8 mouse cellular contexts compared by ENCODE assay signal in genomic region chr11:60176182-60176974, GRCm38 (mm10). TPM values are rescaled to one million over a fixed set of nuclear protein-coding genes. Genes with fewer than 3 reads are reported as not detected.
DNase-seq lines count a peak whose midpoint lies in the region; ATAC-seq and TF ChIP-seq lines count a peak whose summit lies in the region.

No protein-coding gene starts in this region.

- peak; percentile 90 for DNase-seq in brain, adult 2 months (ENCODE audit: low read depth, low spot score)
- DNase-seq in heart, postnatal 0 days (ENCODE audit: low spot score): peak; percentile 82
- peak; percentile 76 for DNase-seq in kidney, postnatal 14 days
- no peak for DNase-seq in liver, embryonic 14.5 days (ENCODE audit: low read depth in 3 of 3, low spot score in 3 of 3)
- DNase-seq in neural tube, embryonic 10.5 days (ENCODE audit: extremely low spot score, low spot score): peak; percentile 82

- peaks cover 4% of the 10 kb centered on the region for H3K36me3 ChIP-seq in C2C12 (ENCODE audit: control insufficient read depth, insufficient read depth)
- H3K36me3 ChIP-seq in forebrain, embryonic 13.5 days (ENCODE audit: poor library complexity, severe bottlenecking): 0 out of 2 replicates have a peak, but pooled peaks cover 3% of the 10 kb centered on the region
- H3K36me3 ChIP-seq in heart, postnatal 0 days (replicated peaks; ENCODE audit: control insufficient read depth, insufficient read depth, low read length): no peaks in the 10 kb centered on the region
- no peaks in the 10 kb centered on the region for H3K36me3 ChIP-seq in liver, embryonic 14.5 days (replicated peaks; ENCODE audit: control insufficient read depth, insufficient read depth, low read depth)
- H3K36me3 ChIP-seq in stomach, embryonic 15.5 days: no peaks in the 10 kb centered on the region

- peak; percentile 25 for ATAC-seq in forebrain, embryonic 13.5 days
- peak; percentile 71 for ATAC-seq in heart, postnatal 0 days (ENCODE audit: insufficient read depth, low read depth)
- peak; percentile 59; the same call in 1 of the 2 replicates for ATAC-seq in liver, embryonic 14.5 days (ENCODE audit: insufficient read depth)
- ATAC-seq in stomach, embryonic 15.5 days (ENCODE audit: insufficient read depth, low FRiP score, low read depth): peak; percentile 56; the same call in 1 of the 2 replicates

- peak overlapping the region; percentile 99 for H3K27ac ChIP-seq in forebrain, embryonic 13.5 days
- peak overlapping the region; percentile 98 for H3K27ac ChIP-seq in heart, postnatal 0 days (ENCODE audit: low read depth)
- H3K27ac ChIP-seq in liver, embryonic 14.5 days: peak overlapping the region; percentile 22; the same call in 1 of the 2 replicates
- H3K27ac ChIP-seq in stomach, embryonic 15.5 days: peak overlapping the region; percentile 89

- peaks cover 86% of the 10 kb centered on the region for H3K4me1 ChIP-seq in forebrain, embryonic 13.5 days
- H3K4me1 ChIP-seq in heart, postnatal 0 days (ENCODE audit: control insufficient read depth, insufficient read depth): peaks cover 64% of the 10 kb centered on the region
- peaks cover 8 to 15% of the 10 kb centered on the region in 2 experiments; a peak in 3 of 4 replicates for H3K4me1 ChIP-seq in liver, embryonic 14.5 days (replicated peaks; ENCODE audit: control insufficient read depth in 2 of 2, insufficient read depth in 2 of 2, low read length in 1 of 2)
- H3K4me1 ChIP-seq in stomach, embryonic 15.5 days: peaks cover 87% of the 10 kb centered on the region

- H3K79me2 ChIP-seq in C2C12 (ENCODE audit: control insufficient read depth, insufficient read depth): peaks cover 71% of the 10 kb centered on the region

- H3K4me2 ChIP-seq in forebrain, embryonic 13.5 days: peak overlapping the region; percentile 95
- peak overlapping the region; percentile 90 for H3K4me2 ChIP-seq in heart, postnatal 0 days (ENCODE audit: low read depth, low read length)
- peak overlapping the region; percentile 100 for H3K4me2 ChIP-seq in liver, embryonic 14.5 days (ENCODE audit: low read depth)
- H3K4me2 ChIP-seq in stomach, embryonic 15.5 days: peak overlapping the region; percentile 100

- under 1% methylated on average over 64 of the region's 71 CpGs for WGBS in forebrain, embryonic 13.5 days
- under 1% methylated on average over 58 of the region's 71 CpGs for WGBS in heart, postnatal 0 days
- WGBS in liver, embryonic 14.5 days (ENCODE audit: insufficient replicate concordance): under 1% methylated on average over 71 of the region's 71 CpGs
- under 1% methylated on average over 71 of the region's 71 CpGs for WGBS in stomach, embryonic 15.5 days

- peak overlapping the region; percentile 40 for H3K4me3 ChIP-seq in C2C12 (ENCODE audit: insufficient read depth, poor library complexity, severe bottlenecking)
- H3K4me3 ChIP-seq in forebrain, embryonic 13.5 days: peak overlapping the region; percentile 69
- peak overlapping the region; percentile 63 for H3K4me3 ChIP-seq in heart, postnatal 0 days (ENCODE audit: low read depth, low read length)
- H3K4me3 ChIP-seq in liver, embryonic 14.5 days (ENCODE audit: insufficient read depth in 1 of 2, low read depth in 2 of 2, low read length in 2 of 2): peak overlapping the region; percentile 53 to 75
- H3K4me3 ChIP-seq in stomach, embryonic 15.5 days (replicated peaks): peak overlapping the region; percentile 63

- peak; percentile 25; the same call in 1 of the 2 replicates for TF ChIP-seq EP300 in heart, postnatal 0 days (IDR thresholded peaks at IDR 0.05; ENCODE audit: low read depth)
- TF ChIP-seq EP300 in liver, embryonic 14.5 days (IDR thresholded peaks at IDR 0.05; ENCODE audit: low read depth): no peak

- peak overlapping the region; percentile 89 for H3K9ac ChIP-seq in forebrain, embryonic 13.5 days
- H3K9ac ChIP-seq in heart, postnatal 0 days (replicated peaks; ENCODE audit: low read depth, low read length): peak overlapping the region; percentile 68
- peak overlapping the region; percentile 74 for H3K9ac ChIP-seq in liver, embryonic 14.5 days (replicated peaks)
- peak overlapping the region; percentile 52 for H3K9ac ChIP-seq in stomach, embryonic 15.5 days

- peak; percentile 59 for TF ChIP-seq CTCF in C2C12 (IDR thresholded peaks at IDR 0.05; ENCODE audit: control insufficient read depth, insufficient read depth, insufficient read length)
- TF ChIP-seq CTCF in heart, postnatal 0 days (IDR thresholded peaks at IDR 0.05; ENCODE audit: low read depth): peak; percentile 49
- peak; percentile 61 for TF ChIP-seq CTCF in liver, embryonic 14.5 days (IDR thresholded peaks at IDR 0.05; ENCODE audit: low read depth)

- H3K9me3 ChIP-seq in forebrain, embryonic 13.5 days (replicated peaks): no peaks in the 10 kb centered on the region
- H3K9me3 ChIP-seq in heart, postnatal 0 days (replicated peaks; ENCODE audit: control insufficient read depth, low read length): no peaks in the 10 kb centered on the region
- no peaks in the 10 kb centered on the region for H3K9me3 ChIP-seq in liver, embryonic 14.5 days (ENCODE audit: control insufficient read depth, low read length)
- H3K9me3 ChIP-seq in stomach, embryonic 15.5 days: no peaks in the 10 kb centered on the region

- H3K27me3 ChIP-seq in C2C12 (ENCODE audit: control insufficient read depth, insufficient read depth, insufficient read length): no peaks in the 10 kb centered on the region
- H3K27me3 ChIP-seq in forebrain, embryonic 13.5 days: no peaks in the 10 kb centered on the region
- no peaks in the 10 kb centered on the region for H3K27me3 ChIP-seq in heart, postnatal 0 days (ENCODE audit: control insufficient read depth, insufficient read depth, low read length)
- H3K27me3 ChIP-seq in liver, embryonic 14.5 days (ENCODE audit: control insufficient read depth, insufficient read depth, low read length): no peaks in the 10 kb centered on the region; the same call in 1 of the 2 replicates
- no peaks in the 10 kb centered on the region for H3K27me3 ChIP-seq in stomach, embryonic 15.5 days (replicated peaks)

- peaks cover 13% of the 10 kb centered on the region for H3K79me3 ChIP-seq in C2C12 (ENCODE audit: low read depth)

- H3ac ChIP-seq in C2C12 (ENCODE audit: control insufficient read depth, insufficient read length, low read depth): peak overlapping the region; percentile 81

TF ChIP-seq in C2C12, 6 proteins besides CTCF, POLR2A, EP300 and RAD21:
- TF ChIP-seq CEBPB (IDR thresholded peaks at IDR 0.05; ENCODE audit: low read depth) (no peak), MYOD1 (IDR thresholded peaks at IDR 0.05; ENCODE audit: control insufficient read depth, insufficient read length, low read depth) (peak; percentile 64), MYOG (IDR thresholded peaks at IDR 0.05; ENCODE audit: control insufficient read depth, extremely low read depth, insufficient read length) (no peak), FOSL1 (IDR thresholded peaks at IDR 0.05; ENCODE audit: insufficient read depth, low read length, poor library complexity, severe bottlenecking) (no peak), MAX (IDR thresholded peaks at IDR 0.05) (no peak), USF1 (IDR thresholded peaks at IDR 0.05; ENCODE audit: low read depth) (no peak)

RNA-seq across cellular contexts. Expression of gene Srebf1, which starts 46.0 kb away (rescaled TPM):
- 64.1 TPM for polyA plus RNA-seq in C2C12 (2012; fragmentation: generic; extraction: Trizol)
- polyA plus RNA-seq in forebrain, embryonic 13.5 days (2015; fragmentation: Nextera tagmentation; extraction: Ambion mirVana): 52.1 and 56.7 TPM in 2 replicates
- 77.2 and 81.7 TPM in 2 replicates for total RNA-seq in heart, postnatal 0 days (2014; rRNA removed; ENCODE audit: low replicate concordance)
- polyA plus RNA-seq in heart, postnatal 0 days (2015; fragmentation: Nextera tagmentation; extraction: Ambion mirVana): 29.9 and 31.0 TPM in 2 replicates
- 38.8 and 45.7 TPM in 2 replicates for polyA plus RNA-seq in liver, embryonic 14.5 days (2012; rRNA removed)
- 37.6 and 49.6 TPM in 2 replicates for polyA plus RNA-seq in liver, embryonic 14.5 days (2014; fragmentation: Nextera tagmentation; extraction: Ambion mirVana)
- 81.5 and 83.5 TPM in 2 replicates for polyA plus RNA-seq in stomach, embryonic 15.5 days (2015; fragmentation: Nextera tagmentation; extraction: Ambion mirVana)

Comparison
In these comparisons a context has a peak if more than half of its experiments do, and no peak if none do; other contexts are left out.
1. DNase-seq: peak in brain, adult 2 months (single experiment), heart, postnatal 0 days (single experiment), kidney, postnatal 14 days (single experiment) and neural tube, embryonic 10.5 days (single experiment); none in liver, embryonic 14.5 days (0 of 3).
2. H3K27ac ChIP-seq: peak in every context shown above with its lines; median percentile 99 in forebrain, embryonic 13.5 days; 98 in heart, postnatal 0 days; 89 in stomach, embryonic 15.5 days; 22 in liver, embryonic 14.5 days.
3. Peak in every context shown above with its lines, with median percentiles within 50 percentile points of each other: H3K4me3 ChIP-seq, CTCF ChIP-seq, ATAC-seq, H3K4me2 ChIP-seq and H3K9ac ChIP-seq.